In genomic region chr1:182444116-182444515, GRCm38 (mm10) we compare ENCODE assay signal across 26 mouse cellular contexts. TPM values are rescaled to one million over a fixed set of nuclear protein-coding genes. Genes with fewer than 3 reads are reported as not detected.
DNase-seq lines count a peak whose midpoint lies in the region; ATAC-seq and TF ChIP-seq lines count a peak whose summit lies in the region.
"Had no signal": no experiment of that assay in that cellular context is flagged by ENCODE, and none has a peak within 500 bp of the region (broad histone marks: within the 10 kb centered on the region; RNA-seq: fewer than 3 reads in every experiment).

No protein-coding gene starts in this region.

- ATAC-seq in kidney, embryonic 16.5 days (ENCODE audit: low FRiP score, low TSS enrichment), result no peak
- no peak for ATAC-seq in activated CD4-positive, CD25-positive, alpha-beta regulatory T cell, adult 4 months
- ATAC-seq in hindbrain, embryonic 11.5 days (ENCODE audit: low FRiP score), result no peak
- ATAC-seq: forebrain, embryonic 13.5 days; inflammation-experienced regulatory T-cells, adult 6 months; midbrain, embryonic 16.5 days had no signal

- 85% methylated on average over 2 of the region's 2 CpGs for WGBS in kidney, embryonic 16.5 days
- WGBS in lung, adult 2 months, result 64% methylated on average over 2 of the region's 2 CpGs
- 94% methylated on average over 2 of the region's 2 CpGs for WGBS in hindbrain, embryonic 11.5 days

- no peak for TF ChIP-seq POLR2A in lung, adult 2 months (IDR thresholded peaks at IDR 0.05; ENCODE audit: borderline replicate concordance, extremely low read depth, low read depth, low read length)

- H3K4me1 ChIP-seq in kidney, embryonic 16.5 days (ENCODE audit: insufficient read depth, low read length), result peaks cover 5% of the 10 kb centered on the region; the same call in 1 of the 2 replicates
- peaks cover 9% of the 10 kb centered on the region for H3K4me1 ChIP-seq in lung, adult 2 months (ENCODE audit: control insufficient read depth, insufficient read depth, low read length)
- no peaks in the 10 kb centered on the region for H3K4me1 ChIP-seq in hindbrain, embryonic 11.5 days (replicated peaks; ENCODE audit: control insufficient read depth, insufficient read depth, low read length)
- H3K4me1 ChIP-seq: forebrain, embryonic 13.5 days; liver, embryonic 15.5 days; neural tube, embryonic 13.5 days had no signal

- TF ChIP-seq CTCF in lung, adult 2 months (IDR thresholded peaks at IDR 0.05; ENCODE audit: insufficient read depth, low read length), result no peak

- H3K36me3 ChIP-seq in kidney, embryonic 16.5 days (ENCODE audit: insufficient read depth, low read length), result peaks cover 55% of the 10 kb centered on the region
- peaks cover 7% of the 10 kb centered on the region; the same call in 1 of the 2 replicates for H3K36me3 ChIP-seq in hindbrain, embryonic 11.5 days (ENCODE audit: control insufficient read depth, insufficient read depth, low read length)

- no peak overlapping the region for H3K4me3 ChIP-seq in kidney, embryonic 16.5 days (ENCODE audit: low read length)
- no peak overlapping the region for H3K4me3 ChIP-seq in lung, adult 2 months (replicated peaks; ENCODE audit: extremely low read depth, low read depth, low read length)
- H3K4me3 ChIP-seq in hindbrain, embryonic 11.5 days (ENCODE audit: low read depth, low read length), result no peak overlapping the region
- H3K4me3 ChIP-seq: embryonic facial prominence, embryonic 13.5 days; erythroblast, embryonic 14.5 days; forebrain, embryonic 13.5 days; limb, embryonic 15.5 days; liver, embryonic 15.5 days; myocyte; neural tube, embryonic 13.5 days had no signal

- H3K9me3 ChIP-seq in kidney, embryonic 16.5 days (ENCODE audit: low read length), result no peaks in the 10 kb centered on the region
- no peaks in the 10 kb centered on the region for H3K9me3 ChIP-seq in hindbrain, embryonic 11.5 days (ENCODE audit: control insufficient read depth, low read length)
- H3K9me3 ChIP-seq: embryonic facial prominence, embryonic 13.5 days; forebrain, embryonic 13.5 days; limb, embryonic 15.5 days; liver, embryonic 15.5 days; neural tube, embryonic 13.5 days had no signal

- H3K9ac ChIP-seq in kidney, embryonic 16.5 days (replicated peaks; ENCODE audit: low read length), result no peak overlapping the region
- no peak overlapping the region for H3K9ac ChIP-seq in hindbrain, embryonic 11.5 days (ENCODE audit: low read depth, low read length)
- H3K9ac ChIP-seq: embryonic facial prominence, embryonic 13.5 days; forebrain, embryonic 13.5 days; hindbrain, embryonic 14.5 days; limb, embryonic 15.5 days; liver, embryonic 15.5 days; neural tube, embryonic 13.5 days had no signal

- H3K27ac ChIP-seq in kidney, embryonic 16.5 days (ENCODE audit: low read length), result no peak overlapping the region
- no peak overlapping the region for H3K27ac ChIP-seq in hindbrain, embryonic 11.5 days (ENCODE audit: low read depth, low read length)
- H3K27ac ChIP-seq: embryonic facial prominence, embryonic 13.5 days; forebrain, embryonic 13.5 days; hindbrain, embryonic 14.5 days; limb, embryonic 15.5 days; liver, embryonic 15.5 days; neural tube, embryonic 13.5 days had no signal

- no peak overlapping the region for H3K4me2 ChIP-seq in kidney, embryonic 16.5 days (replicated peaks; ENCODE audit: low read depth, low read length)
- H3K4me2 ChIP-seq in hindbrain, embryonic 11.5 days (replicated peaks; ENCODE audit: low read depth, low read length), result no peak overlapping the region
- H3K4me2 ChIP-seq: embryonic facial prominence, embryonic 13.5 days; forebrain, embryonic 13.5 days; heart, embryonic 11.5 days; hindbrain, embryonic 14.5 days; limb, embryonic 15.5 days; liver, embryonic 15.5 days; neural tube, embryonic 13.5 days had no signal

- DNase-seq in kidney, adult 11 months, result peak; percentile 59
- peak; percentile 53 to 71 for DNase-seq in lung, adult 18-20 months
- no peak for DNase-seq in lung, adult 2 months
- DNase-seq in lung, postnatal 10 days, result peak; percentile 19
- no peak for DNase-seq in hindbrain, embryonic 11.5 days (ENCODE audit: low spot score)
- DNase-seq: adrenal gland, adult 8-10 months; cerebellum, adult 2 months; embryo, embryonic 11 days; left cerebral cortex, postnatal 4 days; retina, postnatal 1 day; right cerebral cortex, postnatal 25 days; spleen, adult 18-20 months; thymus, postnatal 14 days had no signal

- no peaks in the 10 kb centered on the region for H3K27me3 ChIP-seq in kidney, embryonic 16.5 days (ENCODE audit: insufficient read depth, low read length)
- H3K27me3 ChIP-seq in hindbrain, embryonic 11.5 days (ENCODE audit: control insufficient read depth, insufficient read depth, low read length), result no peaks in the 10 kb centered on the region
- H3K27me3 ChIP-seq: embryonic facial prominence, embryonic 13.5 days; forebrain, embryonic 13.5 days; limb, embryonic 15.5 days; liver, embryonic 15.5 days; neural tube, embryonic 13.5 days had no signal

RNA-seq across cellular contexts. Expression of gene Trp53bp2, which starts 35.1 kb away (rescaled TPM):
- polyA plus RNA-seq in kidney, embryonic 16.5 days (2015; fragmentation: Nextera tagmentation; extraction: Ambion mirVana), result 26.2 and 30.0 TPM in 2 replicates
- polyA plus RNA-seq in lung, adult 2 months (2012; rRNA removed), result 43.0 and 65.1 TPM in 2 replicates
- 1 to 10 TPM; 7.7 TPM for polyA plus RNA-seq in activated CD4-positive, CD25-positive, alpha-beta regulatory T cell, adult 4 months (2017; shearing (Covaris generic))
- polyA plus RNA-seq in hindbrain, embryonic 11.5 days (2014; fragmentation: Nextera tagmentation; extraction: Ambion mirVana), result 28.0 and 30.3 TPM in 2 replicates

Comparison
In these comparisons a context has a peak if more than half of its experiments do, and no peak if none do; other contexts are left out.
1. DNase-seq: peak in kidney, adult 11 months (single experiment), lung, adult 18-20 months (2 of 2) and lung, postnatal 10 days (single experiment); none in lung, adult 2 months (single experiment) and hindbrain, embryonic 11.5 days (single experiment).